Mouse (Mus musculus): ENCODE measurements around the gene Adal.

DNA sequence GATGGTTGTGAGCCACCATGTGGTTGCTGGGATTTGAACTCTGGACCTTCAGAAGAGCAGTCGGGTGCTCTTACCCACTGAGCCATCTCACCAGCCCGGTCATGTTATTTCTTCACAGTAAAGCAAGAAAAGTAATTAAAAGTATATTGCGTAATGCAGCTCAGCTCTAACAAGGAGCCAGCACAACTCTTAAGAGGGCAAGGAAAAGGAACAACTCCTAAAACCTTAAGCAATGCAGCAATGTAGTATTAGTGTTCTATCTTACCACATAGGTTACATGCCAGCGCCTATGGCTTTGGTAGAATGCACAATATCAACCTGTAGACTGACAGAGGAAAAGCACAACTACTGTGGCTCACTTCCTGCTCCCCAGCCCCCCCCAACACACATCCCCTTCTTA is 2.9 kb upstream of the Adal start:
- TF ChIP-seq CTCF (conservative IDR thresholded peaks at IDR 0.05; ENCODE audit: low read length) (no peak), NANOG (IDR thresholded peaks at IDR 0.05; ENCODE audit: borderline replicate concordance, low read length) (no peak)
